Mouse (Mus musculus) MEL (cell line): ENCODE measurements around the gene Sycp1. TPM values are rescaled to one million over a fixed set of nuclear protein-coding genes. Genes with fewer than 3 reads are reported as not detected.
A peak's percentile ranks its signal among the peaks of the same experiment; 100 is the strongest.

Experiments
- DNase-seq: peaks from one replicate; pipeline ENCODE4 v3.0.0; 2011; ENCODE audit warnings: low read depth, low spot score
- H3K27ac ChIP-seq: 2 replicates; pipeline ENCODE4 v1.5.1; 2012; ENCODE audit warnings: low read depth, mild to moderate bottlenecking, control low read depth, low read length, moderate library complexity; ENCODE audit not compliant: control insufficient read depth
- H3K27me3 ChIP-seq, 2 experiments: fragments of 150-350 bp in 1 of 2; sonication (generic) in 1 of 2; 2 replicates each; pipeline ENCODE4 v1.6.1; 2012; ENCODE audit warnings: low read length in 2 of 2, mild to moderate bottlenecking in 2 of 2, improper control_type of control experiment in 1 of 2, moderate library complexity in 1 of 2; ENCODE audit not compliant: insufficient read depth in 2 of 2, control insufficient read depth in 1 of 2
- H3K36me3 ChIP-seq, 2 experiments: 2 replicates each; pipeline ENCODE4 v1.6.1; 2012 to 2014; ENCODE audit warnings: low read length in 2 of 2, improper control_type of control experiment in 1 of 2, inconsistent platforms in 1 of 2, mild to moderate bottlenecking in 1 of 2; ENCODE audit not compliant: insufficient read depth in 2 of 2, control insufficient read depth in 1 of 2
- H3K4me1 ChIP-seq, 2 experiments: fragments of 150-350 bp in 1 of 2; sonication (generic) in 1 of 2; 2 replicates each; pipeline ENCODE4 v1.6.1; 2012; ENCODE audit warnings: low read length in 2 of 2, improper control_type of control experiment in 1 of 2, mild to moderate bottlenecking in 1 of 2; ENCODE audit not compliant: insufficient read depth in 2 of 2, control insufficient read depth in 1 of 2
- H3K4me3 ChIP-seq, 2 experiments: fragments of 150-350 bp in 1 of 2; sonication (generic) in 1 of 2; 2 replicates each; pipeline ENCODE4 v1.5.1; 2012; ENCODE audit warnings: low read depth in 2 of 2, low read length in 2 of 2, mild to moderate bottlenecking in 2 of 2, moderate library complexity in 2 of 2, control low read depth in 1 of 2, improper control_type of control experiment in 1 of 2; ENCODE audit not compliant: control insufficient read depth in 1 of 2, insufficient read depth in 1 of 2
- H3K79me2 ChIP-seq: 2 replicates; pipeline ENCODE4 v1.6.1; 2012; ENCODE audit warnings: mild to moderate bottlenecking, low read length, moderate library complexity; ENCODE audit not compliant: control insufficient read depth, poor library complexity, insufficient read depth
- H3K9ac ChIP-seq: 2 replicates; pipeline ENCODE4 v1.6.1; 2012; ENCODE audit warnings: low read depth, mild to moderate bottlenecking, control low read depth, low read length, moderate library complexity; ENCODE audit not compliant: control insufficient read depth, poor library complexity, severe bottlenecking
- H3K9me3 ChIP-seq: fragments of 150-350 bp; sonication (generic); replicated peaks from 2 replicates; pipeline ENCODE4 v1.6.1; 2012; ENCODE audit warnings: mild to moderate bottlenecking, low read length, improper control_type of control experiment, moderate library complexity; ENCODE audit not compliant: insufficient read depth
- BHLHE40 ChIP-seq: IDR thresholded peaks from 2 replicates; pipeline ENCODE4 v1.6.1; 2012; ENCODE audit warnings: low read depth, mild to moderate bottlenecking, inconsistent platforms, low read length, improper control_type of control experiment, borderline replicate concordance
- CHD2 ChIP-seq: IDR thresholded peaks from 2 replicates; pipeline ENCODE4 v1.6.1; 2011; ENCODE audit warnings: low read length, improper control_type of control experiment
- CTCF ChIP-seq, 3 experiments: IDR thresholded peaks in 2 of 3; conservative IDR thresholded peaks in 1 of 3; 2 replicates each; pipeline ENCODE4 v1.5.1; 2011 to 2012; ENCODE audit warnings: low read length in 3 of 3, low read depth in 2 of 3, mild to moderate bottlenecking in 2 of 3, improper control_type of control experiment in 1 of 3, inconsistent platforms in 1 of 3, mixed read lengths in 1 of 3, moderate library complexity in 1 of 3; ENCODE audit not compliant: control insufficient read depth in 1 of 3, insufficient read depth in 1 of 3, poor library complexity in 1 of 3, severe bottlenecking in 1 of 3
- E2F4 ChIP-seq: IDR thresholded peaks from 2 replicates; pipeline ENCODE4 v1.6.1; 2011; ENCODE audit warnings: low read depth, low read length, improper control_type of control experiment, borderline replicate concordance
- ELF1 ChIP-seq: IDR thresholded peaks from 2 replicates; pipeline ENCODE4 v1.6.1; 2014; ENCODE audit warnings: low read depth, mild to moderate bottlenecking, inconsistent platforms, low read length, improper control_type of control experiment, moderate library complexity
- ETS1 ChIP-seq: IDR thresholded peaks from 2 replicates; pipeline ENCODE4 v1.6.1; 2012; ENCODE audit warnings: low read depth, mild to moderate bottlenecking, inconsistent platforms, low read length, improper control_type of control experiment, moderate library complexity
- GABPA ChIP-seq: IDR thresholded peaks from 2 replicates; pipeline ENCODE4 v1.6.1; 2012; ENCODE audit warnings: low read depth, mild to moderate bottlenecking, inconsistent platforms, low read length, improper control_type of control experiment, moderate library complexity
- KAT2A ChIP-seq: conservative IDR thresholded peaks from 2 replicates; pipeline ENCODE4 v1.6.1; 2012; ENCODE audit warnings: low read depth, low read length, improper control_type of control experiment, inconsistent platforms
- MAFK ChIP-seq: IDR thresholded peaks from 2 replicates; pipeline ENCODE4 v1.6.1; 2011; ENCODE audit warnings: low read depth, mild to moderate bottlenecking, low read length, improper control_type of control experiment, borderline replicate concordance
- MAX ChIP-seq: IDR thresholded peaks from 2 replicates; pipeline ENCODE4 v1.6.1; 2011; ENCODE audit warnings: low read length, improper control_type of control experiment
- MEF2A ChIP-seq: IDR thresholded peaks from 2 replicates; pipeline ENCODE4 v1.6.1; 2014; ENCODE audit warnings: low read depth, mild to moderate bottlenecking, inconsistent platforms, low read length, improper control_type of control experiment; ENCODE audit not compliant: poor library complexity, insufficient replicate concordance, severe bottlenecking; ENCODE audit errors: extremely low read depth
- MXI1 ChIP-seq: IDR thresholded peaks from 2 replicates; pipeline ENCODE4 v1.6.1; 2011; ENCODE audit warnings: mild to moderate bottlenecking, low read depth, low read length, improper control_type of control experiment
- MYB ChIP-seq: IDR thresholded peaks from 2 replicates; pipeline ENCODE4 v1.6.1; 2011; ENCODE audit warnings: mild to moderate bottlenecking, low read depth, low read length, improper control_type of control experiment
- MYC ChIP-seq: IDR thresholded peaks from 2 replicates; pipeline ENCODE4 v1.6.1; 2011; ENCODE audit warnings: low read depth, mild to moderate bottlenecking, low read length, improper control_type of control experiment, moderate library complexity
- NELFE ChIP-seq: IDR thresholded peaks from 2 replicates; pipeline ENCODE4 v1.6.1; 2011; ENCODE audit warnings: low read depth, low read length, improper control_type of control experiment
- POLR2A ChIP-seq, 2 experiments: IDR thresholded peaks; 2 replicates each; pipeline ENCODE4 v1.6.1; 2011 to 2012; ENCODE audit warnings: low read length in 2 of 2, mild to moderate bottlenecking in 2 of 2, control low read depth in 1 of 2, improper control_type of control experiment in 1 of 2, low read depth in 1 of 2, moderate library complexity in 1 of 2; ENCODE audit not compliant: control insufficient read depth in 1 of 2, insufficient read depth in 1 of 2, poor library complexity in 1 of 2
- RAD21 ChIP-seq: IDR thresholded peaks from 2 replicates; pipeline ENCODE4 v1.6.1; 2011; ENCODE audit warnings: mild to moderate bottlenecking, low read depth, low read length, improper control_type of control experiment
- SIN3A ChIP-seq: IDR thresholded peaks from 2 replicates; pipeline ENCODE4 v1.6.1; 2012; ENCODE audit warnings: low read length, improper control_type of control experiment, inconsistent platforms
- TAL1 ChIP-seq: IDR thresholded peaks from 2 replicates; pipeline ENCODE4 v1.6.1; 2012; ENCODE audit warnings: mild to moderate bottlenecking, inconsistent platforms, low read length, moderate library complexity, mixed read lengths
- TBP ChIP-seq: IDR thresholded peaks from 2 replicates; pipeline ENCODE4 v1.8.0; 2011; ENCODE audit warnings: low read depth, low read length, improper control_type of control experiment
- TCF12 ChIP-seq: IDR thresholded peaks from 2 replicates; pipeline ENCODE4 v1.6.1; 2014; ENCODE audit warnings: low read depth, mild to moderate bottlenecking, inconsistent platforms, low read length, improper control_type of control experiment, moderate library complexity
- USF1 ChIP-seq: IDR thresholded peaks from 2 replicates; pipeline ENCODE4 v1.6.1; 2014; ENCODE audit warnings: low read depth, mild to moderate bottlenecking, inconsistent platforms, low read length, improper control_type of control experiment, moderate library complexity
- ZC3H11A ChIP-seq: IDR thresholded peaks from 2 replicates; pipeline ENCODE4 v1.6.1; 2012; ENCODE audit warnings: low read depth, mild to moderate bottlenecking, inconsistent platforms, low read length, improper control_type of control experiment
- ZKSCAN1 ChIP-seq: IDR thresholded peaks from 2 replicates; pipeline ENCODE4 v1.6.1; 2012; ENCODE audit warnings: low read depth, mild to moderate bottlenecking, inconsistent platforms, low read length, improper control_type of control experiment, moderate library complexity
- ZMIZ1 ChIP-seq: IDR thresholded peaks from 2 replicates; pipeline ENCODE4 v1.6.1; 2012; ENCODE audit warnings: low read depth, mild to moderate bottlenecking, inconsistent platforms, low read length, improper control_type of control experiment, moderate library complexity
- ZNF384 ChIP-seq: IDR thresholded peaks from 2 replicates; pipeline ENCODE4 v1.6.1; 2012; ENCODE audit warnings: low read depth, mild to moderate bottlenecking, inconsistent platforms, low read length, improper control_type of control experiment
- polyA plus RNA-seq, 2 experiments: library from polyadenylated mRNA; stranded (reverse) in 1 of 2; unstranded in 1 of 2; fragments of >175 nt in 1 of 2; fragments of >200 nt in 1 of 2; gene quantifications; 2 replicates each; pipeline versions ENCODE4 v1.2.1 to v1.2.4; 2012; ENCODE audit warnings: low replicate concordance in 2 of 2, low read depth in 1 of 2; ENCODE audit not compliant: insufficient read length in 2 of 2, insufficient read depth in 1 of 2, missing spikeins in 1 of 2
- total RNA-seq: library from RNA; depleted of rRNA; stranded (reverse); fragments of 300-350 nt; gene quantifications from 2 replicates; pipeline ENCODE4 v1.2.3, GENCODE M21; 2012

Gene Sycp1
- total and polyA plus RNA-seq, 3 experiments: 0.08 to 4.3 TPM; not detected in 1

- H3K27ac ChIP-seq: no peak overlapping the region
- no peaks in the 10 kb centered on the region for H3K36me3 ChIP-seq
- H3K4me3 ChIP-seq: no peak overlapping the region
- H3K27me3 ChIP-seq: no peaks in the 10 kb centered on the region; a peak in 1 of 4 replicates
- no peaks in the 10 kb centered on the region for H3K4me1 ChIP-seq
- no peak for DNase-seq
- TF ChIP-seq MYC (no peak), ZMIZ1 (no peak), MEF2A (no peak), CHD2 (no peak), ELF1 (no peak), ETS1 (no peak), GABPA (no peak), E2F4 (no peak)
- TF ChIP-seq, all 39 proteins: peak for 0
- Histone ChIP-seq H3K9ac (no peak overlapping the region), H3K9me3 (no peaks in the 10 kb centered on the region), H3K79me2 (no peaks in the 10 kb centered on the region)
Observed at GRCm38 (mm10) chr3:102848661-102849060, 87.2 kb downstream of the Sycp1 start.

GRCm38 (mm10) chr3:102842386-102842785, 93.5 kb downstream of the Sycp1 start:
- no peaks in the 10 kb centered on the region for H3K79me2 ChIP-seq
- H3K4me3 ChIP-seq: no peak overlapping the region
- H3K27me3 ChIP-seq: no peaks in the 10 kb centered on the region
- H3K4me1 ChIP-seq: no peaks in the 10 kb centered on the region
- TF ChIP-seq RAD21 (peak; percentile 1), BHLHE40 (no peak), TCF12 (no peak)
- no peaks in the 10 kb centered on the region for H3K9me3 ChIP-seq
- H3K36me3 ChIP-seq: no peaks in the 10 kb centered on the region
- no peak for DNase-seq
- no peak overlapping the region for H3K27ac ChIP-seq
- H3K9ac ChIP-seq: no peak overlapping the region

DNA sequence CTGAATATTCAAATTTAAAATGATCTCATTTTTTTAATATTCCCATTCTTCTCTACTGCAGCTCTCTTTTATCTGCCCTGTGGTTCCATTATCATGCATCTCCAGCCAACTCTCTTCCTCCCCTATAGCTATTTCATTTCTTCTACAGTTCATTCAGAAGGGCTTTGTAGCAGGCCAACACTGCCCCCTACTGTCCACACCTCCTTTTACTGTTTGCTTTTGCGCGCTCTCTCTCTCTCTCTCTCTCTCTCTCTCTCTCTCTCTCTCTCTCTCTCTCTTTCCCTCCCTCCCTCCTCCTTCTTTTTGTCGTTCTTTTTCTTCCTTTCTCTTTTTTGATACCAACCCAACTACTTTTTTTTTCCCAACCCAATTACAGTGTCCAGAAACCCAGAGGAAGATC, 132.0 kb downstream of the Sycp1 start:
- no peaks in the 10 kb centered on the region for H3K9me3 ChIP-seq
- H3K27me3 ChIP-seq: no peaks in the 10 kb centered on the region
- no peaks in the 10 kb centered on the region for H3K36me3 ChIP-seq
- TF ChIP-seq CHD2 (no peak), RAD21 (peak; percentile 81), MYB (no peak), ZNF384 (peak; percentile 31; the same call in 1 of the 2 replicates), TBP (no peak), MYC (no peak), ZC3H11A (peak; percentile 70), ETS1 (no peak), NELFE (no peak), MXI1 (no peak), TCF12 (no peak), E2F4 (no peak), GABPA (no peak), ELF1 (no peak), MAX (no peak), MAFK (no peak), SIN3A (no peak), ZMIZ1 (no peak), ZKSCAN1 (no peak), POLR2A (IDR thresholded peaks at IDR 0.05; ENCODE audit: control insufficient read depth in 1 of 2, insufficient read depth in 1 of 2, low read depth in 1 of 2, low read length in 2 of 2, poor library complexity in 1 of 2) (no peak), KAT2A (no peak), CTCF (IDR thresholded peaks at IDR 0.05 in 2 of 3, conservative IDR thresholded peaks at IDR 0.05 in 1 of 3; ENCODE audit: control insufficient read depth in 1 of 3, insufficient read depth in 1 of 3, low read depth in 2 of 3, low read length in 3 of 3, poor library complexity in 1 of 3, severe bottlenecking in 1 of 3) (peak; percentile 50 to 77 (median 74)), TAL1 (no peak), USF1 (no peak), BHLHE40 (no peak)

More for the DNA sequence above, 132.0 kb downstream of the Sycp1 start:
- H3K4me1 ChIP-seq: no peaks in the 10 kb centered on the region
- H3K27ac ChIP-seq: no peak overlapping the region
- DNase-seq: peak; percentile 74
- H3K4me3 ChIP-seq: no peak overlapping the region
- H3K9ac ChIP-seq: no peak overlapping the region
- no peaks in the 10 kb centered on the region for H3K79me2 ChIP-seq
